Mouse (Mus musculus): ENCODE measurements around the gene Togaram1.

DNA sequence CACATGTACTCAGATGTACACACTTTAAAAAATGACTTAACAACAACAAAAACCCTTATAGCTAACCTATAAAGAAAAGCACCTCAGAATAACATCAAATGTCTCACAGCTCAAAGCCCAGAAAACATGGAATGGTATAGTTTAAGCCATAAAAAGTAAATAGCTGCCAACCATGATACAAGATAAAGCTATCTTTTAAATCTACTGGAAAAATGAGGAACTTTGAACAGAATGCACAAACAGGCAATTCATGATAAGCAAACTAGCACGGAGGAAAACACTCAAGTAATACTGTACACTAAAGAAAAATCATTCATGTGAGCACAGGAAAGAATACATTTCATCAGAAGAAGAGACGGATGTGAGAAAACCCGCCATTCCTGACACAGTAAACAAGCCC is 42.1 kb downstream of the Togaram1 start:
- TF ChIP-seq GATA1 (IDR thresholded peaks at IDR 0.05; ENCODE audit: borderline replicate concordance, low read length) (no peak), FLI1 (IDR thresholded peaks at IDR 0.05; ENCODE audit: low read length) (no peak)
